Mouse (Mus musculus) MN1 (cell line): ENCODE measurements around the gene Tet2.
"Not testable (repeated sequence)": the region's sequence is repeated elsewhere in the genome, so short reads cannot be mapped to it uniquely, and the experiment has no call there.

Experiments
- DNase-seq: peaks from one replicate; pipeline ENCODE4 v3.0.0-alpha.2; 2016; ENCODE audit warnings: low spot score

Tet2 gene

DNA sequence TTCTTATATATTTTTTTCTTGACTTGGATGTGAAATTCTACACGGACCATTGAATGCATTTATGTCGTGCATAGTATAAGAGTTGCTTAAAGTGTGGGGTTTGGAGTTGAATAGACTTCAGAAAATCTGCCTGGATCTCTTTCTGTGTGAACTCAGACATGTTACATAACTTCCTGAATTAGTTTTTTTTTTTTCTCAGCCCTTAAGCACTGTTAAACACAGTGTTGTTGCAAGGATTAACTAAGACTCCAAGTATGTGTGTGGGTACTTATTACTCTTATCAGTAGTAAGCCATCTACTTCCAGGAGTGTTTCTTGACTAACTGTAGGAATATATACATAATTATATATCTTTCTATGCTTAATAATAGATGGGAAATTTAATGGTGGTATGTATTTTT, 3.7 kb upstream of the Tet2 start:
- DNase-seq, result no peak

DNA sequence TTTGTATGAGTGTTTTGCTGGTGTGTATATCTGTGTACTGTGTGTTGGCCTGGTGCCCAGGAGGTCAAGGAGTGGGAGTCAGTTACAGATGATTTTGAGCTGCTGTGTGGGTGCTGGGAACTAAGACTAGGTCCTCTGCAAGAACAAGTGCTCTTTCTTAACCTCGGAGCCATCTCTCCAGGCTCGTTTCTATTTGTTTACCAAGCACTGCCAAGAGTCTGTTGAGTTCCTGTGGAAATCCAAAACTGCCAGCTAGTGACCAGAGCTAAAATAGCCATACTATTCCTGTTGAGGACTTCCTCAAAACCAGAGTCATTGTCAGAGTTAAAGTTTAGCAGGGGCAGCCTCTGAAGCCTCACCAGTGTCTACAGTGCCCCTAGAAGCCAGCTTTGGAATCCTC, 1.9 kb upstream of the Tet2 start:
- no peak for DNase-seq

DNA sequence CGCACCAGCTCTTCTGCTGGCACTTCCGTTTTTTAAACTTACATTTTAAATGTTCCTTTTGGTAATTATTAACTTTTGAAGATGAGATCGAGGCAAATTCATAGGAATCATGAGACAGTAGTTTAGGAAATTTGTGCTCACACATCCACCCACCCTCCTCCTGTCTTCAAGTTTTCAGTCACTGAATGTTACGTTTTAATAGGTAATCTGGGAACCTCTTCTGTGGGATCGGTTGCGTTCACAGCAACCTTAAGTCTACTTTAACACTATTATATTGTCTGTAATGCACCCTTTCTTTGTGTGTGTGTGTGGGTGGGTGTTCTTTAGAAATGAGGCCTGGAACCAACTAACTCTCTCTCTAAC, 346 bp upstream of the Tet2 start:
- DNase-seq, result no peak

DNA sequence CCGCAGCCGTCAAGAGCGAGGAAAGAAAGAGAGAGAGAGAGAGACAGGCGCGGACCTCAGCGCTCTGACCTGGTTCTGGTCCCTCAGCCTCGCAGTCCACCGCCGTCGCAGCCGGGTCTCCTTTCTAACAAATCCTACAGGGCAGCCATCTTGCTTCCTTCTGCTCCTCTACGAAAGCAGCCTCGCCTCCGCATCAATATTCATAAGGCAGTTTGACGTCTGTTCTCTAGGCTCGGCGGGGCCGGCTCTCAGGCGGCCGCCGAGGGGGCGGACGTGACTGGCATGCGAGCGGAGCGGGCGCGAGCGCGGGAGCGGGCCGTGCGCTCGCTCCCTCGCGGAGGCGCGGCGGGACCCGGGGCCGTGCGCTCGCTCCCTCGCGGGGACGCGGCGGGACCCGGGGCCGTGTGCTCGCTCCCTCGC, 798 bp downstream of the Tet2 start:
- DNase-seq, result peak; percentile 90

DNA sequence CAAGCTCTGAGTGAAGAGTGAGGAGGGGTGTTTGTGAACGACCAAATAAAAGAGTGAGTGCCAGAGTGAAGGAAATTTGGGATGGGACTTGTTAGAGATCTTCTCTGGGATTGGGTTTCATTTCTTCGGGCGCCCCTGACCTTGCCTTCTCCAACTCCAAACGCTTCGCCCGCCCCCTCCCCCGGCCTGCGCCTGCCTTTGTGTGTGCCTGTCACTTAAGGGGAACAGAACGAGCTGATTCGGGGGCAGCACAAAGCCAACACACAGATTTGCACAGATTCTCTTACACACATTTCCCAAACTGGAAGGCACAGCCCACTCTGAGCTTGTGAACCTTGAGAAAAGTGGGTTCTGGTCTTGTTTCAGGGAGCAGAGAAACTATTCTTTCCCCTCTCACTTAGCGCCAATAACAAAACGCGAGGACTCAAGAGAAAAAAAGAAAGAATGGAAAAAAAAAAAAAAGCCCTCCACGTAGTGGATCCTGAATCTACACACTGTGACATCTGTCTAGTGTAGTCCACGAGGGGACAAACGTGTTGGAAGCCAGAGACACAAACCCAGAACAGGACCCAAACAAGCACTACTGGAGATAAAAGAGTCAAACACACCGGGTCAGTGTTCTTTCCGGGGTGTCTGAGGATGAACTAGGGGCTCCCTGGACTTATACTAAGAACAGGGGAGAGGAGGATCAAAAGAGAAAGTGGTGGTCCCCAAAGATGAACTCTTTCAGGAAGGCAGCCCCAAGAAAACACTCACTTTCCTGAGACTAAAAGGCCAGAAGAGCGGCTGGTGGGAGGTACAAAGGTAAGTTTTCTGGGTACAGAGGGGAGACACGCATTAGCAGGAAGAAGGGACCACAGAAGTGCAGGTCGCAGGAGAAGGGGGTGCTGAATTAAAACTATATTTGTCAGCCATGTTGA, 1.6 kb downstream of the Tet2 start:
- DNase-seq, result peak; percentile 21

DNA sequence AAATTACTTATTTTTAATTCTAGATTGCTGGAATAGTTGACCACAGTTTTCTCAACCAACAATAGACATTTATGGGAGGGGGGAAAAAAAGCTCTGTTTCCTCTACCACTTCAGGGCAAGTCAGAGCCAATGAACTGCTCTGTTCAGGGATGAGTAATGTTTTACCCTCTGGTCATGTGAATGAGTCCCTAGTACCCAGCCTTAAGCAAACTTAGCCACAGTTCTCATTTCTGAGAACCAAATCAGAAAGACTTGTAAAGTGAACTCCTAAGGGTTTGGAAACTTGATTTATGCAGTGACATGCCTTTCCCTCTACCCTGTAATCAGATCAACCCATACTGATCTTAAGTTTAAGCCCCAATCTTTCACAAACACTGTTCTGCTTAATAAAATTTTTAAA, 2.9 kb downstream of the Tet2 start:
- DNase-seq, result no peak

DNA sequence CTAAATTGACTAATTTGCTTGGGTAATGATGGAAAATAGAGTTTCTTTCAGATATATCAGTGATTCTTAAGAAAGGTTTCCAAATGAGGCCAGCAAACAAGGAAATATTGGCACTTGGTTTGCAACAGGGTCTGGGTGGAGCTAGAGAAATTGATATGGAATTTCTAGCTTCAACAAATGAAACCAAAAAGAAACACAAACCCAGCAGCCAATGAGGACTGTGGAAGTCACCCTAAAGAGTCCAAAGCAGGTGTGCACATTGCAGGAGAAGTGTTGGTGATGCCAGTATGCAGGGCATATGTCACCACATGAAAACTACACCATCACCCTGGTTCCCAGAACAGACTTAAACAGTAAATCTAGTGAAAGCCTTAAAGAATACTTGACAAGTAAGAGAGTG, 3.9 kb downstream of the Tet2 start:
- no peak for DNase-seq

DNA sequence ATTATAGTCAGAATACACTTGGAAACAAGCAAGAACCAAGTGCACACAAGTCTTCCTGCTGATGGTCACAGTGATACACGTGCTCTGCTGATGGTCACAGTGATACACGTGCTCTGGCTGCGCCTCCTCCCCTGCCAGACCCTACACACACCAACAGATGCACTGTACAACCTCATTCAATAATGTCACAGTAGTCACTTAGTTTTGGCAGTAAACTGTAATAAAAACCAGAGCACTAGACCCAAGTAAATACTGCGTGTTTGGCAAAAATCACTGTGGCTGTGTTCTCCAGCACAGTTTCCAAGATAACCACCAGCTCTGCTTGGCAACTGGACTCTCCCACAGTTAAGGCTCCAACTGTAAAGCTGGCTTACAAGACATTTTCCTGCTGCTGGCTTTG, 4.9 kb downstream of the Tet2 start:
- peak; percentile 78 for DNase-seq

DNA sequence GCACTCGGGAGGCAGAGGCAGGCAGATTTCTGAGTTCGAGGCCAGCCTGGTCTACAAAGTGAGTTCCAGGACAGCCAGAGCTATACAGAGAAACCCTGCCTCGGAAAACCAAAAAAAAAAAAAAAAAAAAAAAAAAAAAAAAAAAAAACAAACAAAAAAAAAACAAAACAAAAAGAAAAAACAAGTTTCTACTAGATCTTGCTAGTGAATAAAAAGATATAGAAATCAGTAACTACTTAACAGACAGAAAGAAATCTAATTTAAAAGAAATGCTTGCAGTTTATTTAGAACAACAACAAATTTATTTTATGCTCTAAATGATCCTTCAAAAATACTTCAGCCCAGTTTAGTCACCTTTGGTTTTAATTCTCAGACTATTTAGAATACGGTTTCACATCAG, 6.4 kb downstream of the Tet2 start:
- DNase-seq, result not testable (repeated sequence)

DNA sequence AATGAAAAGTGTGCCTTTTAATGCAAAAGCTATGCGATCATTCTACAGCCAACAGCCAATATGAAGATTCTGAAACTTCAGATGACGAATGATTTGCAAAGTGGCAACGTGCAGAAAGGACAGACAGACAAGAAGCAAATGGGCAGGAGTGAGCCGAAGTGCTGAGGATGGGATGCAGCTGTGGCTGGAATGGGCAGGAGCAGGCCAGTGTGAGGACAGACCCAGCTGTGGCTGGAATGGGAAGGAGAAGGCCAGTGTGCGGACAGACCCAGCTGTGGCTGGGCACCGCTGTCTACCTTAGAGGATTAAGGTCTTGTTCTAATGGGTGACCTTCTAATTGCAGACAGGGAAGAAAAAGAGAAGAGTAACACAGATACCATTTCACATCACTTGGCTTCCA, 9.3 kb downstream of the Tet2 start:
- no peak for DNase-seq

DNA sequence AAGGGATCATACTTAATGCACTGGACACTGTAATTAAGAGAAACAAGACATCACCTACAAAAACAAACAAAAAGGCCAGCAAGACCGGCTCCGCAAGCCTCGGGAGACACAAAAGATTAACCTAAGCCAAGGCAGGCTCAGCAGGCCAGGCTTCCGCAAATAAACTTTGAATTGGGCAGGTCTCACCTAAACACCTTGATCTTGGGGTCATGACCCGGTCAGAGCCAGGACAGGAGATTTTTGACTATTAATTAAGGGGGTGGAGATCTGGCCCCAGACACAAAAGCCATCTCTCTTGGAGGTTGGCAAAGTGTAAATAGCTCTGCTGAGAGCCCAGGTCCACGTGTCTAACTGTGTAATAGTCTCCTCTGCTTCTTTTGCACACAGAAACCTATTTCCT, 10.9 kb downstream of the Tet2 start:
- DNase-seq, result no peak

DNA sequence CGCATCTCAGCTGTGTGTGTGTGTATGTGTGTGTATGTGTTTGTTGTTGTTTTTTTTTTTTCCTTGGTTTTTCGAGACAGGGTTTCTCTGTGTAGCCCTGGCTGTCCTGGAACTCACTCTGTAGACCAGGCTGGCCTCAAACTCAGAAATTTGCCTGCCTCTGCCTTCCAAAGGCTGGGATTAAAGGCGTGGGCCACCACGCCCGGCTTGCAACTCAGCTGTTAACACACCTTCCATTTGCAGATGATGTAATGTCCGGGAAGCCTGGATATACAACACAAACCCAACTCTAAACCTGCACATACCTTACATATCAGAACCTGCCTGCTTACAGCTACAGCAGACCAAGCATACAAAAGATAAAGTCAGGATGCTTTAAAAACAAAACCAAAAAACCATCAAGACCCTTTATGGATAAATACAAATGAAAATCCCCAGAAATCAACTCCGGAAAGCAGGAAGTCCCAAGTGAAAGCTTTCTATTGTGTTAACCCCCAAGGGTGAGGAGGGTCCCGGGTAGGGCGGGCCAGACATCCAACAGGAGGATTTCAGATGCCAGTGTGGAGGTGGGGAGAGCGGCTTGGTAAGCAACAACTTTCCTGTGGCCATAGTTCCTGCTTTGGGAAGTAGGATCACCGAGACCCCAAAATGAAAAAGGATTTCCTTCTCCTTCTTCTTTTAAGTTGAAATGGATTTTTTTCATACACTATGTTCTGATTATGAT, 11.5 kb downstream of the Tet2 start:
- no peak for DNase-seq

DNA sequence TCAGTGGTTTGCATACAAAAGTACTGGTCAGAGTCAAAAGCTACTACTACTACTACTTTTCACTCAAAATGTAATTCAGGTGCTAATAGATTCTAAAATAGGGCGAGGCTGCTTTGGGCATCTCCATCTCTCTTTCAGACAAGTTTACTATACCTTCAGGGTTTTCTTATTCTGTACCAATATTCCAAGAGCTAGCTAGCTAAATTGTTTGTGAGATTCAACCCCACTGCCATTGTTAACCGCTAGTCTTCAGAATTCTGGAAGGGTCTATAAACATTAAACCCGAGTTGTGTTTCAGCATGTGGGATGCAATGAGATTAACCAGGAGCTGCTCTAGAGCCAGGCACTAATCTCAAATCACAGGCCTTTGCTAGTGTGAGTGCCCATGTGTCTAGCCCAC, 12.1 kb downstream of the Tet2 start:
- DNase-seq, result no peak

DNA sequence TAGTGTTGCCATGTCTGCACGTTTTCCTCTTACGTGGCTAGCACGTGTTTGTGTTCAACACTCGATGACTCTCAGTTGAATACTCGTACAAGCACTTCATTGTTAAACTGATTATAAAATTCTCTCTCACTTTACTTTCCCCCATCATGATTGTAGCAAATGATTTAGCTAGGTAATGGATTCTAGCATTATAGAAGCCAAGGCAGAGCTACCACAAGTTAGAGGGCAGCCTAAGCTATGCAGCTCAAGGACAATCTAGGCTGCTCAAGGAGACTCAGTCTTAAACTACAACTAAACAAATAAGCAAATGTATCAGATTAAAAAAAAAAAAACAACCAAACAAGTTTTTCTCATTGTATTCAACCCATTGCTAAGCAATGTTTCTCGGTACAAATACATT, 12.7 kb downstream of the Tet2 start:
- DNase-seq, result no peak

DNA sequence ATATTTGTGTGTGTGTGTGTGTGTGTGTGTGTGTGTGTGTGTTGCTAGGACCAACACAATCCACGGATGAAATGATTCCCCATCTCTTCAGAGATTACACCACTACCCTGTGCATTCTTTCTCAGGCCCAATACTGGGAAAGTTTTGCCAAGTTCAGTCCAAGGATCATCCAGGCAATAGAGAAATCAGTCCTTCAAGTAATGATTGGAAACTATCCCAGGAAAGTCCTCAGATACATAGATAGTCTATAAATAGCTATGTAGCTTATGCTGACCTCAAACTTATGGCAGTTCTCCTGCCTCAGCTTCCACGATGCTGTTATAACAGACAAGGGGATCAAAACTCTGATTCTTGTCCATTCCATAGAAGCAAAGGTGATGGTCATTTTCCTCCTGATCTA, 13.8 kb downstream of the Tet2 start:
- no peak for DNase-seq

DNA sequence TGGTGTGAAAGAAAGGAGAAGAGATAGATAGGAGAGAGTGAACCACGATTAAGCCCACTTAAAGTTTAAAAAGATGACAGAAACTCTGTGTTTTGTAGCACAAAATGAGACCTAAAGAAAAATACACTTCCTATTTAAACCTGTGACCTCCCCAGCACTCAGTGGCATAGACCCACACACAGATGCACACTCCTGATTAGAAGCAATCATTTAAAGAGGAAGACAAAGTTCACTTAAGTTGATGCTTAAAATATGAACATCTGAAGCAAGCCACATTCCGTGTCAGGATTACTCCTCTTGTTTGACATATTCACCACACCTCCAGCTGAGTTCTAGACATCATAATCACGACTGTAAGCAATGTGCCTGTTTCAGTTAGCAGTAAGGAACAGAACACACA, 14.3 kb downstream of the Tet2 start:
- no peak for DNase-seq

DNA sequence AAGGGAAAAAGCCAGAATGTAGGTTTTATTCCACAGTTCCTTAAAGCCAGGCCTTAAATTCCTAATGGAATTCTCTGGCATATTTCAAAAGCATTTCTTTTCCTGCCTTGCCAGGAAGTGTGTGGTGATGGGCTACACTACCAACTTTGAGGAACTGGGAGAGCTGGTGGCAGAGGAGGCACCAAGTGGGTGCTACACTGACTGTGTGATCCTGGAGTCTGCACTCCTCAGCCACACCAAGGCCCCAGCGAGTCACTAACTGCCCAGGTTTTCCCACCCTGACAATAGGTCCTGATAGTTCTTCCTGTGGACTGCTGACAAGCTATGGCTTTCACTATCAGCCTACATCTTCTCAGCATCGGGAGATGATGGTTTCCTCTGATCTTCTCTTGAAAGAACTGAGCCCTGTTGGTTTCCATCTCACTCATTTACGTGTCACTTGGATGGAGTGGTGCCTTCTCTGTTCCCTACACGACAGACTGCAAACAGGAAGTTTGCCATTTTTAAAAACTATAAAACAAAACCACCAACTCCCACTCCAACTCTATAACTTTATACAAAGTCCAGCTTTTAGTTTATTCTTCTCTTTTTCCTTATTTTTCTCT, 18.7 kb downstream of the Tet2 start:
- DNase-seq, result no peak

DNA sequence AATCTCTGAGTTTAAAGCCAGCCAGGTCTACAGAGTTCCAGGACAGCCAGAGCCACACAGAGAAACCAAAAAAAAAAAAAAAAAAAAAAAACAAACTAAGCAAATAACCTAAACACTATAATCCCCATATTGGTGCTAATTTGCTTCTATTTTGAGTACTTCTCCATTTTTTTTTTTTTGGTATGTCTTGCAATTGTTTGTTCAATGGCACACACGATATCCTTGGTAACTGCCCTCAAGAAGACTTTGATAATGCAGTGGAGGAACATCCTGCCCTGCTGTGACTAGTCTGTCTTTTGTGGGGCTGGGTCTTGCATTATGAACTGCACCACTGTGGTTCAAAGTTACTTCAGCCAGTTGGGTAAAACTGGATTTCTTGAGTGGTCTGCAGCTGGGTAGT, 19.4 kb downstream of the Tet2 start:
- no peak for DNase-seq

DNA sequence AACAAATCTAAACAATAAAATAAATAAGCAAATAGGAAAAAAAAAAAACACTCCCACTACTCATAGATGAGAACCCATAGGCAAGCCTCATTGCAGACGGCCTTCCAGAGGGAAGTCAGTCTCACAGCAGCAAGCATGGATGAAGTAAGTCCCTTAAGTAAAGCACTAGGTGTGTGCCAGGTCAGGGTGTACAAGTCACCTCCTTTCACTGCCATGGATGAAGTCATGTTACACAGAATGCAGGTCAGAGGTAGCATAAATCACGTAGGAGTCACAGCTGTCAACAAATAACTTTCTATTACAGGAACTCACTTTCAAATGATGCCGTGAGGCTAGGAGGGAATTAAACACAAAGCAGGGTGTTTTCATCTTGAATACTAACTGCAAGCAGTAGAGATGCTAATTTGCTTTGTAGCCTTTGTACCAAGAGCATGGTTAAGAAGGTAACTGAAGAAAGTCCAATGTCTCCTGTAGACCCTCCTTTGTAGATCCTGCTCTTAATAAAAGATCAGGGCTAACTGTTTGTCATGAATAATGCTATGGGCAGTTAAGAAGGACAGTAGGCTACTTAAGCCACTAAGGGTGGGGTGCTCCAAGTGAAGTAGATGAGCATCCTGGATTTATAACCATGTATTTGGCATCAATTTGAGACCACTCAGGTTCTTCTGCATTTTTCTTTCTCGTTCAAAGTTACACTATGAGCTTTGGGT, 20.4 kb downstream of the Tet2 start:
- DNase-seq, result no peak

DNA sequence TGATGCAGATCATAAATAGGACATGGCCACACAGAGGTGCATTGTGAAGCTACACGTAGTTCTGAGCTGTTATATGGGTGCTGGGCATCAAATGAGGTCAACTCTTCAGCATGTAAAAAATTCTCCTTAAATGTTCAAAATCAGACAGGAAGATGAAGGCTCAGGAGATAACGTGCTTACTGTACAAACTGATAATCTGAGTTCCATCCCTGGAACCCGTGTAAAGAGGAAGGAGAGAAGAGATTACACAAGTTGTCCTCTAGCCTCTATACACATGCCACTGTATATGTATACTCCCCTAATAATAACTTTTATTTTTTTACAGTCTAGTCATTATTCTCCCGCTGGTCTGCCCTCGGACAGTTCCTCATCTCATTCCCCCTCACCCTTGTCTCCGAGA, 21.7 kb downstream of the Tet2 start:
- DNase-seq, result no peak

DNA sequence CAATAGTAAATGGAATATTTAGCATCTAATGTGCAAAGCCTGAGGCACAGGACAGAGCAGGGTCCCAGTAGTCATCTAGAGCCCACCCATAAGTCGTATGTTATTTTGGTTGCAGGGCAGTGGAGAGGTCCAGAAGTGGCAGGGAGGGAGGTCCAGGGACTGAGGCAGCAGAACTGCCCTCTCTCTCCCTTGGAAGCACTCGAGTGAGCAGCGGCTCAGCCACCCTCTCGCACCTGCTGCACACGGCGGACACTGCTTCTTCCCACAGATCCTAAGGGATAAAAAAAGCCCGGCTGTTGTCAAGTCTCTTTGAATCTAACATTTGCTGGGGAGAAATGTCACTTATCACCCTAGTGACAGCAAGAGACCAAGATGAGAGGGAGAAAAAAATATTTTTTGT, 22.6 kb downstream of the Tet2 start:
- DNase-seq, result no peak

DNA sequence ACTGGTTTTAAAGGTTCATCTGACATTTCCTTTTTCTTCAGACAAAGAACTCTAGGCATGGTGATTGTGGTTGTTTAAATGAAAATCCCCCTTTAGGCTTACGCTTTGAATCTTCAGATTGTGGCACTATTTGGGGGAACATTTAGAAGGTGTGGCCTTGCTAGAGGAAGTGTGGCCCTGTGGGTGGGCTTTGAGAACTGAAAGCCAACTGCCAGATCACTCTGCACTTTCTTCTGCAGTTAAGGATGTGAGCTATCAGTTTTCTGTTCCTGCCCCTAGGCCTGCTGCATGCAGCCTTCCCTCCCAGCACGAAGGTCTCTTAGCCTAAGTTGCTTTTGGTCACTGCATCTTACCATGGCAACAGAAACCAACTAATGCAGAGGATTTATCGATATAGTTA, 26.1 kb downstream of the Tet2 start:
- no peak for DNase-seq

DNA sequence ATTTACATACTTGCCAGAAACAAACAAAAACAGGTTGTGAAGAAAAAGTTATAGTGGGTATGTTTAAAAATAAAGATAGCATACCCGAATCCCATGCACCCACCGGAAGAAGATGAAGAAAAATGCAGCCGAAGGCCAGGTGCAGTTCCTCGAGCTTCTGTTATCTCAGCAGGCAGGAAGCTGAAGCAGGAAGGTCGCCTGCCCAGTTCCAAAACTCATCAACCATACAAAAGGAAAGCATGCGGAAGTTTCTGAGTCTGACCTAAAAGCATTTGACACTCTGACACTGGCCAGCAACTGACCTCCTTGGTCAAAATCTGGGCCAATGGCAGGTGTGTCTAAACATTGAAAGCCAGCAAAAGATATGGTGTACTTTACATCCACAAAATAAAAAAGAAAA, 26.8 kb downstream of the Tet2 start:
- no peak for DNase-seq
